Mouse (Mus musculus) neutrophil, adult 5-6 weeks (primary cell): ENCODE data around the gene Glyctk. TPM values are rescaled to one million over a fixed set of nuclear protein-coding genes. Genes with fewer than 3 reads are reported as not detected.
"Not testable (repeated sequence)": the region's sequence is repeated elsewhere in the genome, so short reads cannot be mapped to it uniquely, and the experiment has no call there.

Experiments used
- ATAC-seq: fragments of 151-379, 151-347 bp; 2 replicates; pipeline ENCODE4 v1.8.0; 2017; ENCODE audit warnings: mild to moderate bottlenecking, moderate TSS enrichment; ENCODE audit not compliant: insufficient number of reproducible peaks, poor library complexity, low FRiP score, severe bottlenecking; ENCODE audit errors: extremely low read depth
- total RNA-seq: library from RNA; stranded (forward); fragments of 200-1000 nt; gene quantifications from 2 replicates; pipeline ENCODE4 v1.2.3, GENCODE M21; 2017

Gene Glyctk
- total RNA-seq, 1 experiment from 2014 or later = 4.2 TPM

DNA sequence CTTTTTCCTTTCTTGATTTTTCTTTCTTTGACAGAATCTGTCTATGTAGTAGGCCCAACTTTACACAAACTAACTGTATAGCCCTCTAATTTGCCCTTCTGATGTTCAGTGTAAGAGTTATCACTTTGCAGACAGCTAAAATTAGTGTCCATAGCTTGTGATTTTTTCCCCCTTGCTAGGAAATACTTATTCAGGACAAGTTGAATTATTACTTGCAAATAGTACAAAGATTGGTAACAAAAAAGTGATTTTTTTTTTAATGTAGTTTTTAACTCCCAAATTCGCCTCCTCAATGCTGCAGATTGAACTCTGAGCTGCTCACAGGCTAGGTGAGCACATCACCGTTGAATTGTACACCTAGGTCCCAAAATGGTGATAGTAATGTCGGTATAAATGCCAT lies 22.0 kb upstream of the Glyctk start:
- ATAC-seq = no peak

DNA sequence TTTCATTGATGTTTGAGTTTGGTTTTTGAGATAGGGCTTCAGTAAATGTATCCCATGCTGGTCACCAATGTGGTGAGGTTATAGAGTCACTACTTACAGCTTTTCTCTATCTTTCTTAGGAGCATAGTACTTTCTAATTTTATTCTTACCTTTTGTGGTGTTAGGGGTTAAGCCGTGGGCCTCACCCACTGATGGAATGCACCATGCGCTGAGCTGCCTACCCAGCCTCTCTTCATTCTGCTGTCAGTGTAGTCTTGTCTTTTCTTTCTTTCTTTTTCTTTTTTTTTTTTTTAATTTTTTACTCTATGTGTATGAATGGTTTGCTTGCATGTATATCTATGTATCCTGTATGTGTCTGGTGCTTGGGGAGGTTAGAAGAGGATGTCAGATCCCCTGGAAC lies 21.5 kb upstream of the Glyctk start:
- ATAC-seq = no peak

DNA sequence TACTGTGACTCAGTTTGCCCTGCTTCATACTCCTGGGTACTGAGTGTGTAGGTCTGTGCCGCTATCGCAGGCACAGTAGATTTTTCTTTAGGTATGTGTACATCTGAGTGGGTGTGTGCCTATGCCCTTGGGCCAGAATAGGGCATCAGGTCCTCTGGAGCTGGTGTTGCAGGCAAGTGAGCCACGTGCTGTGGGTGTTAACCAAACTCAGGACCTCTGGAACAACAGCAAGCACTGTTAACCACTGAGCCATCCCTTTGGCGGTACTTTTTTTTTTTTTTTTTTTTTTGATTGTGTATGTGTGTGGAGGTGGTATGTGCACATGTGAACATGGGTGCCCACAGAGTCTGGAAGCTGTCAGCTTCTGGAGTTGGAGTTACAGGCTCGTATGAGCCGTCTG lies 19.9 kb upstream of the Glyctk start:
- ATAC-seq = no peak

DNA sequence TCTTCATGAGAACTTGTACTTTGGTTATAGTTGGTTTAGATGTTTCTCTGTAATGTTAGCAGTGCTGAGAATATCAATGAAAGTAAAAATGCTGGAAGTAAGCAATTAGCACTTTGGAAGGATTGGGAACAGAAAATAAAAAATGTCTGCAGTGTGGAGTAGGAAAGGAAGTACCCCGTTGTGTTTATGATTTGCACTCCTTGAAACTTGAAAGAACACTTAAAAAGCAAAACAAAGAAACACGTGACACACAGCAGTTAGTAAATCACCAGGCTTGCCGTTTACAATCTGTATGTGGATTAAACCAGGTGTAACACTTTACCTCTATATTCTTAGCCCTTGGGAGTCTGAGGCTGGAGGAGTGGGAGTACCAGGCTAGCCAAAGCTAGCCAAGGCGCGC lies 18.8 kb upstream of the Glyctk start:
- no peak for ATAC-seq

DNA sequence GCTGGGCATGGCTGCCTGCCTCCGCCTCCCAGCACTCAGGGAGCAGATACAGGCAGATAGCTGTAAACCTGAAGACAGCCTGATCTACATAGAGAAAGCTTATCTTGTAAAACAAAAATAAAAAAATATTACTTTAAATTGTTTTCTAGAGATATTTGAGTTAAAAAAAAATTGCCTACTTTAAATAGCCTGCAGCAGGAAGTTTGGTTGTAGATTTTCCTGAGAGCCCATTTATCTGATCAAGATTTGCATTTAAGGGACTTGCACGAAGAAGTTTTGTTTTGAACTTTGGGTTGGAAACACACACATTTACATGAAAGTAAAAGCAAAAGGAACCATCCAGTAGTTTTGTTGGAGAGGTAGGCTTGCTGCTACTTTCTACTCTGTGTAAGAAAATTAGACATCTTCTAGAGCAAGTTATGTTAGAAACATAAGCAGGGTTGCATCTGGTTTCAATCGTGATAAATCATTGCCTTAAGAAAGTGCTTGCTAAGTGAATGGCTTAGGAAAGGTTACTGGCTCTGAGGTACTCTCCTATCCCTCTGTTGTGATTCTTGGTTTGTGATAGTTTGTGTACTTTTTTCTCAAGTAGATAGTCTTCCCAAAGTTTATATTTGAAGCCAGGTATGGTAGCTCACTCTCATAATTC lies 17.7 kb upstream of the Glyctk start:
- no peak for ATAC-seq

DNA sequence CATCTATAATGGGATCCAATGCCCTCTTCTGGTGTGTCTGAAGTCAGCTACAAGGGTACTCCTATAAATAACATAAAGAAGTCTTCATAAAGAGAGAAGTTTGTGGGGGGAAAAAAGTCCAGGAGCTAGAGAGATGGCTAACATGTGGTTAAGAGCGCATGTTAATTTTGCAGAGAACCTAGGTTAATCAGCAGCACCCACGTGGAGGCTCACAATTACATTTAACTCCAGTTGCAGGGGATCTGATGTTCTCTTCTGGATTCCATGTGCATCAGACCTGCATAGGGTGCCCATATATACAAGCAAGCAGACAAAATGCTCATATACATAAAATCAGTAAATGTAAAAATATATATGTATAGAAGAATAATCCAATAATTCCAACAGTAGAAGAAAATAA lies 15.4 kb upstream of the Glyctk start:
- ATAC-seq = no peak

DNA sequence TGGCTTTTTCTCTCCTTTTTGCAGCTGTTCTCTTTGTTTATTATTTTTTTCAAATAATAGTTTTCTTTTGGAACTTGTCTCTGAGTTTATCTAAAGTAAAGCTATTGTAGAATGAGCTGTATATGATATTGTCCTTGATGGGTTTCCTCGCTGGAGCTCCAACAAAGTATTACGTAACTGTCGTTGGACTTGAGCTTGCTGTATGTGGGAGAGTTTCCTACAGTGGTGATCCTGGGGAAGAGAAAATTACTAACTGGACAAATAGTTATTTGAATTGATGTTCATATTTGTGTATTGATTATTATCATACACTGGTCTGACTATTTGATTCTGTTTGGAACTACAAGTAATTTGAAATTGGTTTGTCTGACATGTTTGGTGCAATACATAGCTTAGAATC lies 14.6 kb upstream of the Glyctk start:
- ATAC-seq = no peak

DNA sequence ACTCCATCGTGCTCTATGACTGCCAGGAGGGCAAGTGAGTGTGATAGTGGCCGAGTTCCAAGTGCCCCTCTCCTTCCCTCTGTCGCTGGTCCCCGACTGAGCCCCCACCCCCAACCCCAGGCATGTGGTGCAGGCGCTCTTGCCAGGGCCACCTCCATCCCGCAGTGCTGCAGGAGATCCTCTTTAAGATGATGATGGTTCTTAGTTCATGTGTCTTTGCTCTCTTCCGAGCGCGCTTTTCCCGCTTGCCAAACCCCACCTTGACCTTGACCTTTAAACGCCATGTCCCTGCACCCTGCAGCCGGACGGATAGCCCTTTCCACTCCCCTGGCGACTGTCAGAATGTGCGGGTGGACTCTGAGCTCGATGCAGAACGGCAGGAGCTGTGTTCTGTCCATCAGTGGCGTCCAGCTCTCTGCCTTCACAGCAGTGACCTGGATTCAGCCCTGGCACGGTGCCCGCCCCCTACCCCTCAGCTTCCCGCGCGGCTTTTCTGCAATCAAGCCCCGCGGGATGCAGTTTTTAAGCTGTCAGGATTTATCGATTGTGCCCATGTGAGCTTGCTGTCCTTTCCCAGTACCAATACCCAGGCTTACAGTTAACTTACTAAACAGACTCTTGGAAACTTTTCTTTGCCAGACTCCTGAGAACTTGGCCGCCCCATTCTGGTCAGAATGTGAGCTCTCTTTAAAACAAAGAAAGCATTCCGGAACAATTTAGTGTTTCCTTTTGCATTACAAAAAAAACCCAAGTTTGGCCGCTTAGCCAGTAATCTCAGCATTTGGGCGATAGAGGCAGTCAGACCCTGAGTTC lies 13.6 kb upstream of the Glyctk start:
- ATAC-seq = 0 out of 2 replicates have a peak, but pooled peaks have one; percentile 1

DNA sequence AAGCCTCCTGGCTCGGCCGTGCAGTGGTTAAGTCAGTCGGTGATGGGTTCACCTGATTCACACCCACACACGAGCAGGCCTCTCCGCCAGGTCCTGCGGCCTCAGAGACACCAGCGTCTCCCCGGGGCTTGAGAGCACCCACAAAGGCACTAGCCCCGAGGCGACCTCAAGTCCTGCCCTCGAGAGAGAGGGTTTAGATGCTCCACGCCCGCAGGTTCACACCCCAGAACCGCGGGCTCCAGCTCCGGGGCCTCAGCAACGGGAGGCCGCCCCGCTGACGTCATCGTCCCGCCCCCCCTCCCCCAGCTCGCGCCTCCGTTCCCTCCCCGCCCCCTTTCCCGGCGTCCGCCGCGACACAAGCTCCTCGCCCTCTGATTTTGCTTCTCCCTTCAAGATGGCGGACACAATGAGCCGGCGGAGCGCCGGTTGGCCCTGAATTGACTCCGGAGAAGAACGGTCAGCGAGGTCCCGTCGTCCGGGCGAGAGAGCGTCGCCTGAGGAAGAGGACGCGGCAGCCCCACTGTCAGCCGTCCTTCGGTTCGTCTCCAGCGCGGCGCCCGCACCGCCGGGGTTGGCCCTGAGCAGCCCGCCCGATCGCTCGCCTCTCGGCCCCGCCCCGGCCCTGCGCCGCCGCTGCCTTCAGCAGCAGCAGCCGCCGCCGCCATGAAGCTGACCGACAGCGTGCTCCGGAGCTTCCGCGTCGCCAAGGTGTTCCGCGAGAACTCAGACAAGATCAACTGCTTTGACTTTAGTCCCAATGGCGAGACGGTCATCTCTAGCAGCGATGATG lies 12.8 kb upstream of the Glyctk start, which contains the start of gene Wdr82:
Wdr82 (plus strand) TSS at position 373 of the 790 bp plus-strand sequence.
- ATAC-seq = peak; percentile 90

DNA sequence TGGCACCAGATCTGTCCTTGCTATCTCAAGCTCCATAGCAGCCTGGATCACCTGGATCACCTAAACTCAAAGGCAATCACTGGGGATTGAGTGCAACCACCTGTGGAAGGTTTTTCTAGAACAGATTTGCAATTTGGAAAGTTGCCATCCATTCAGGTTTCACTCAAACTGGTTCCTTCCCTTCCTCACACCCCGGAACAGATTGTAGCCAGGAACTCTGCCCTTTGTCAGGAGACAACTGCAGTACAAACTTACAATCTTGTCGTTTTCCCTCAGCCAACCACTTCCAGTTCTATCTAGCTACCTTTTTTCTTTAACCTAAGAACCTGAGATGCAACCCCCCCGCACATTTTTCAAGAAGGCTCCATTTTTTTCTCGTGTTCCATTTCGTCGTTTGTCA lies 12.0 kb upstream of the Glyctk start:
- ATAC-seq = no peak

DNA sequence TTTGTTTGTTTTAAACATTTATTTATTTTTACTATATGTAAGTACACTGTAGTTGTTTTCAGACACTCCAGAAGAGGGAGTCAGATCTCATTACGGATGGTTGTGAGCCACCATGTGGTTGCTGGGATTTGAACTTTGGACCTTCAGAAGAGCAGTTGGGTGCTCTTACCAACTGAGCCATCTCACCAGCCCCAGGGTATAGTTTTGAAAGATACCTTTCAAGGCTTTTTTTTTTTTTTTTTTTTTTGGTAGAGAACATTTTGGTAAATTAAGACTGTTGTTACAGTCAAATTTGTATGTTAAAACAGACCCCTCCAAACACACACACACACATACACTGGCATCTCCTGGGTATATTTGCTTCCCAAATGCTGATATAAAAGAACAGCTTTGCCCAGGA lies 11.1 kb upstream of the Glyctk start:
- not testable (repeated sequence) for ATAC-seq

DNA sequence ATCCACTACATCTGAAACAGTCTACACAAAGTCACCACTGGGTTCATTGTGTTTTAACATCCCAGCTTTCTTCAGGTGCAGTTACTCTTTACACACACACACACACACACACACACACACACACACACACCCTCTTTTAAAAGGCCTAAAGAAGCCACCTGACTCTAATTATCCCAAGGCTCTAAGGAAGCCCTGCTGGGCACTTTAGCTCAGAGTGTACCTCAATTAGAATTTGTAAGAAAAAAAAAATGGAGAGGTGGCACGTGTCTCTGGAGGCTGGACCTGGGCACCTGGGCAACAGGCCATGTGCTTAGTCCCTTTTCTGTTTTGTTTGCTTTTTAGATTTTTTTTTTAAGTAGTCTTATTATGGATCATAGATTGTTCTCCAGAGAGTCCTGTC lies 9.8 kb upstream of the Glyctk start:
- no peak for ATAC-seq

DNA sequence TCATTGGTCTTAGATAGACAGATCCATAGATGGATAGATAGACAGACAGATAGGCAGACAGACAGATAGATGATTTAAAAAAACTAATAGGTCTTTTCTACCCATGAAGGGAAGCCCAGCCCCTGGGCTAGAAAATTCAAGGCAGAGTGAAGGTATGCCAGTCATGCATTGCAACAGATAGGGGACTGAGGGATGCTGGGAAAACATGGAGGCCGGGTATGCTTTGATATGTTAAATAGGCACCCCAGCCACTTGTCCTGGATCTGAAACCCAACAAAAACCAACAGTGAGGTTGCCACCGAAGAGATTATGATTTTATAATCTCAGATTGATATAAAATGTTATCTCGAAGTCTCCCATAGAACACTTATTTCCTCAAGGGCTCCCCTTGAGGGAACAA lies 9.3 kb upstream of the Glyctk start:
- no peak for ATAC-seq

DNA sequence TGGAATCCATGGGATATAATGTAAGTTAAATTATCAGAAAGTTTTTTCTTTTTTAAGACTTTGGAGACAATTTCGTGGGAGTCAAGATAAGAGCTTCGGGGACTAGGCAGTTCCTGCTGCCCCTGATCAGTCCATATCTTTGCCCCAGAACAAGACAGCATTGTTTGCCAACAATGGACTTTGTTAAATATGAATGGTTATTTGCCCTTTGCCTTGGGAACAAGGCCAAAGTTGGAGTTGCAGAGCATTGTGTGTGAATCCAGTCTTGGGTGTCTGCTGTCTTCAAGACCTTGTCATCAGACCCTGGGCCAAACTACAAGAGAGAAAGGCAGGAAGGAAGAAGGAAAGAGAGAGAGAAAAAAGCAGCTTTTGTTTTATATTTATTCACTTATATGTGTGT lies 8.8 kb upstream of the Glyctk start:
- no peak for ATAC-seq

DNA sequence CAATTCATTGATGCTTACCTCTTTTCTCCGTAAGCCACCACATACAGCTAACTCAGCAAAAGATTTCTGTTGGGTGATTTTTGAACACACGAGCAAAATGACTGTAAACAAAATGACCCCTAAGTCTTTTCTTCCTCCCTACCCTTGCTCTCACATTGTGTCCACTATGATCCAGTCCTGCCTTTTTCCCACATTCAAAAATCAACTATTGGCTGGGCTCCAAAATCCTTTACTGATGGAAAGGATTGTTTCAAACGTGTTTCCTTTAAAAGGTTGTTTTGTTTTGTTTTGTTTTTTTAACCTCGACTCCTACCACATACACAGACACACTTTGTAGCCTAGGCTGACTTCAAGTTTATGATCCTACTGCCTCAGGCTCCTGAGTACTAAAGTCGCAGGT lies 2.5 kb upstream of the Glyctk start:
- no peak for ATAC-seq

DNA sequence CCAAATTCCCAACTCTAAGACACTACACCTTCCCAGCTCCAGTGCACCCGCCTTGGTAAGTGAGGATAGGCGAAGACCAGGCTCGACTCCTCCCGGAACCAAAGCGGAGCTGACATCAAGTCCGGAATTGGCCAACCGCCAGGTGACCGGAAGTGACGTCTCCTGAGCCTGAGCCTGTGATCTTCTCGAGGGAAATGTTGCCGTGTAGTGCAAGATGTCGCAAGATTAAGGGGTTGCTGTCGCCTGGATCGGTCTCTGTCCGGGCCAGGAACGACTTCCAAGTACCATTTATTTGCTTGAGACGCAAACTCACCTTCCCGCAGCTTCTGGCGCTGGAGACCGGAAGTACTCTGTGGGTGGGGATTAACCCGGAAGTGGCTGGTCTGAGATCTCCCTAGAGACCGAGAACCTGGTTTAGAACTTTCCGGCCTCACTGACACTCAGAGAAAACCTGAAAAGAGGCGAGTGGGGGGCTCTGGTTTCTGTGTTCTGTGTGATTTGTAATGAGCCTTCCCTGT lies 1.9 kb upstream of the Glyctk start:
- peak; percentile 72 for ATAC-seq

DNA sequence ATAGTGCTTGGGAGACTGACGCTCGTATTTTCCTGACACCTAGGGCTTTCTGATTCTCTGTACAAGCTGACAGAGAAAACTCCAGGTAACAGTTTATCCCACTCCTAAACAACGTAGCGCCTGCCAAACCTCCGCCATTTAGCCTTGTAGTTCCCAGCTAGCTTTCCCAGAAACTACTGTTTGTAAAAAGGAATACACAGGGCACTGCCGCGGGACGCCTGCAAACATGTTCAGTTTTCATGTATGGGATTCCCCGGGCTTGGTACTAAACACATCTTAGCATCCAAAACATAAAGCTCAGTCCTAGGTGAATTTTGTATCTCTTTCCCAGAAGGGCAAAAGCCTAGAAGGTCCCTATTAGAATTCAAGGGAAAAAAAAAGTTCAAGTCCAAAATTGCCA lies 1.3 kb upstream of the Glyctk start:
- ATAC-seq = no peak

DNA sequence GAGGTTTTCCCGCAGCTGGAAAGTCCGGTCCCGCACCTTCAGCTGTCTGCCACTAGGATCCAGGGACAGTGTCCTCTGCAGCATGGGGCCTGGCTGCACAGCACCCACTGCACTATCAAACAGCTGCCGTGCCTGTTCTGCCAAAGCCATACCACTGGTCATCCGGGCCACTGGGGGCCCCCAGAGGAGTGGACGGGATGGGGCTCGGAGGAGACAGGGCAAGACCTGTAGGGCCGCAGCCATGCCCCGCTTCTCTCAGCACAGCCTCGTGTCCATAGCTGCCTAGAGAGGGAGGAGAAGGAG lies 364 bp downstream of the Glyctk start:
- ATAC-seq = no peak

DNA sequence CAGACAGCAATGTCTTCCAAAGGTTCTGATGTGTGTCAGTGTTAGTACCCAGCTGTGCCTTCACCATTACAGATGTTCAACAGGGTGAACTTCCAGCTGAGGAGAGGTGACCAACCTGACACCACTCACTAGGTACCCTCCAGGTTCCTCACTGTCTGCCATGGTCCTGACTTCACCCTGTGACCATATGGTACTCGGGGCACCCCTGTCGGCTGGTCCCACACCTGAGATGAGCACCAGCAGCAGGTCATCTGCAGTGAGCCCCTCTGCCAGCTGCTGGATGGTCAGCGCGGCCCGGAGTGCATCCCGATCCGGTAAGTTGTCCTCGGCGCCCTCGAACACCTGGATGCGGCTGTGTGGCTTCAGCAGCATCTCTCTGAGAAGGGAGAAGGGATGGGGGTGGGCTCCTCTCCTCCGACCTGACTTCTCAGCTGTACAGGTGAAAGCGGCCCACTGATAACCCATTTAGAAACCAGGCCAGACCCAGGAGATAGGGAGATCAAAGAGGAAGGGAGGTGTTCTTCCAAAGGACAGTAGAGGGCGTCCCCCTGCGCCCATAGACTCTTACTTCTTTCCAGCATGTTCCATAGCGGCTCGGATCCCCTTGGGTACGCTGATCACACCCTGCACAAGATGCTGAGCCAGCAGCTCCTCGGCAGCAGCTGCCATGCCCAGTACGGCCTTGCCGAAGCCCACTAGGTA lies 866 bp downstream of the Glyctk start:
- ATAC-seq = no peak
